Mouse (Mus musculus) erythroblast, embryonic 14.5 days (primary cell): ENCODE results near the gene Smg6.

Experiments
- GATA1 ChIP-seq: IDR thresholded peaks from 2 replicates; pipeline ENCODE4 v1.6.1; 2012; ENCODE audit warnings: low read length, inconsistent platforms, mixed read lengths
- TAL1 ChIP-seq: IDR thresholded peaks from 3 replicates; pipeline ENCODE4 v1.6.1; 2012; ENCODE audit warnings: low read length, inconsistent platforms, mixed read lengths

- TF ChIP-seq GATA1: no peak
- no peak for TF ChIP-seq TAL1
These were observed 285.1 kb downstream of the Smg6 start for GRCm38 (mm10) chr11:75210755-75211154.
